Mouse (Mus musculus) ES-Bruce4 (cell line): ENCODE measurements around the gene Lmo1. TPM values are rescaled to one million over a fixed set of nuclear protein-coding genes. Genes with fewer than 3 reads are reported as not detected.

Experiments
- H3K27ac ChIP-seq: 2 replicates; pipeline ENCODE4 v1.5.1; 2012; ENCODE audit warnings: low read length, inconsistent platforms; ENCODE audit not compliant: insufficient read depth
- H3K27me3 ChIP-seq: 2 replicates; pipeline ENCODE4 v1.6.1; 2012; ENCODE audit warnings: mild to moderate bottlenecking, low read length, inconsistent platforms; ENCODE audit not compliant: control insufficient read depth, poor library complexity, insufficient read depth, severe bottlenecking
- H3K36me3 ChIP-seq: 2 replicates; pipeline ENCODE4 v1.6.1; 2012; ENCODE audit warnings: inconsistent platforms, mild to moderate bottlenecking, low read length, moderate library complexity; ENCODE audit not compliant: control insufficient read depth, poor library complexity, insufficient read depth, severe bottlenecking
- H3K4me1 ChIP-seq: one replicate; pipeline ENCODE4 v1.8.1; 2011; ENCODE audit warnings: low read length; ENCODE audit not compliant: control insufficient read depth, insufficient read depth
- H3K4me3 ChIP-seq: 2 replicates; pipeline ENCODE4 v1.5.1; 2011; ENCODE audit warnings: low read depth, mild to moderate bottlenecking, low read length
- H3K9ac ChIP-seq: 2 replicates; pipeline ENCODE4 v1.6.1; 2012; ENCODE audit warnings: low read depth, mild to moderate bottlenecking, inconsistent platforms; ENCODE audit not compliant: poor library complexity, severe bottlenecking
- H3K9me3 ChIP-seq: replicated peaks from 2 replicates; pipeline ENCODE4 v1.6.1; 2012; ENCODE audit warnings: mild to moderate bottlenecking, low read length, inconsistent platforms; ENCODE audit not compliant: control insufficient read depth, poor library complexity, insufficient read depth, severe bottlenecking
- CTCF ChIP-seq: IDR thresholded peaks from one replicate; pipeline ENCODE4 v1.8.1; 2011; ENCODE audit warnings: low read depth, low read length
- EP300 ChIP-seq: IDR thresholded peaks from 2 replicates; pipeline ENCODE4 v1.6.1; 2011; ENCODE audit warnings: low read depth, low read length; ENCODE audit not compliant: insufficient read depth
- POLR2A ChIP-seq: IDR thresholded peaks from one replicate; pipeline ENCODE4 v1.8.1; 2011; ENCODE audit warnings: low read length; ENCODE audit not compliant: insufficient read depth
- polyA plus RNA-seq: library from polyadenylated mRNA; stranded (reverse); fragments of >200 nt; gene quantifications from 2 replicates; pipeline ENCODE4 v1.2.4, GENCODE M21; 2011; ENCODE audit warnings: low read depth; ENCODE audit not compliant: missing spikeins, insufficient read depth, insufficient read length

Gene Lmo1
- polyA plus RNA-seq, 1 experiment, result 1.3 TPM

GRCm38 (mm10) chr7:109197161-109197650 lies 22.2 kb upstream of the Lmo1 start:
- Histone ChIP-seq H3K9ac (no peak overlapping the region), H3K27ac (no peak overlapping the region), H3K36me3 (no peaks in the 10 kb centered on the region), H3K4me1 (no peaks in the 10 kb centered on the region), H3K27me3 (no peaks in the 10 kb centered on the region), H3K4me3 (no peak overlapping the region), H3K9me3 (no peaks in the 10 kb centered on the region)
- no peak for TF ChIP-seq EP300
- TF ChIP-seq CTCF, result no peak
- TF ChIP-seq POLR2A, result no peak

GRCm38 (mm10) chr7:109196399-109197082 lies 21.5 kb upstream of the Lmo1 start:
- H3K36me3 ChIP-seq, result no peaks in the 10 kb centered on the region
- no peaks in the 10 kb centered on the region for H3K9me3 ChIP-seq
- no peak overlapping the region for H3K4me3 ChIP-seq
- H3K4me1 ChIP-seq, result no peaks in the 10 kb centered on the region
- no peak overlapping the region for H3K27ac ChIP-seq
- no peak overlapping the region for H3K9ac ChIP-seq
- TF ChIP-seq POLR2A, result no peak
- no peak for TF ChIP-seq EP300
- no peak for TF ChIP-seq CTCF
- H3K27me3 ChIP-seq, result no peaks in the 10 kb centered on the region

DNA sequence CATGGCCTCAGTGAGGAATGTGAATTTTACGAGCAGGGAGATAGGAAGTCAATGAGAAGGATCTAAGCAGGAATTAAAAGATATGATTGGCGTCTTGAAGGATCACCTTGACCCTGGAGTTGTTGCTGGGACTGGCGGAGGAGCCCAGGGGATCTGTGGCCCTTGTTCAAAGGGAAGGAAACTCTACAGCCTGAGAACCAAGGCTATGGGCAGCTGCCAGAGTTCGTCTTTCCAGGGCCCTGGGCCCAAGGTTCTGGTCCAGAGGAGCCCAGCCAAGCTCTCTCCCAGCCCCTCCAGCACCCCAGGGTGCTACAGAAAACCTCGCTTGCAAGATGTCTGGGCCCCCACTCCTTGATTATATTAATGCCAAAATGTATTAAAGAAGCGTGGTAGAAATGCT lies 21.0 kb upstream of the Lmo1 start:
- Histone ChIP-seq H3K27ac (no peak overlapping the region), H3K27me3 (no peaks in the 10 kb centered on the region), H3K4me1 (no peaks in the 10 kb centered on the region), H3K9ac (no peak overlapping the region), H3K36me3 (no peaks in the 10 kb centered on the region), H3K4me3 (no peak overlapping the region), H3K9me3 (no peaks in the 10 kb centered on the region)
- TF ChIP-seq EP300 (no peak), POLR2A (no peak), CTCF (no peak)

GRCm38 (mm10) chr7:109194850-109195249 lies 19.8 kb upstream of the Lmo1 start:
- no peaks in the 10 kb centered on the region for H3K27me3 ChIP-seq
- TF ChIP-seq CTCF, result no peak
- TF ChIP-seq EP300, result no peak
- TF ChIP-seq POLR2A, result no peak
- H3K27ac ChIP-seq, result no peak overlapping the region
- H3K9me3 ChIP-seq, result no peaks in the 10 kb centered on the region
- no peaks in the 10 kb centered on the region for H3K36me3 ChIP-seq
- no peaks in the 10 kb centered on the region for H3K4me1 ChIP-seq
- no peak overlapping the region for H3K9ac ChIP-seq
- no peak overlapping the region for H3K4me3 ChIP-seq

DNA sequence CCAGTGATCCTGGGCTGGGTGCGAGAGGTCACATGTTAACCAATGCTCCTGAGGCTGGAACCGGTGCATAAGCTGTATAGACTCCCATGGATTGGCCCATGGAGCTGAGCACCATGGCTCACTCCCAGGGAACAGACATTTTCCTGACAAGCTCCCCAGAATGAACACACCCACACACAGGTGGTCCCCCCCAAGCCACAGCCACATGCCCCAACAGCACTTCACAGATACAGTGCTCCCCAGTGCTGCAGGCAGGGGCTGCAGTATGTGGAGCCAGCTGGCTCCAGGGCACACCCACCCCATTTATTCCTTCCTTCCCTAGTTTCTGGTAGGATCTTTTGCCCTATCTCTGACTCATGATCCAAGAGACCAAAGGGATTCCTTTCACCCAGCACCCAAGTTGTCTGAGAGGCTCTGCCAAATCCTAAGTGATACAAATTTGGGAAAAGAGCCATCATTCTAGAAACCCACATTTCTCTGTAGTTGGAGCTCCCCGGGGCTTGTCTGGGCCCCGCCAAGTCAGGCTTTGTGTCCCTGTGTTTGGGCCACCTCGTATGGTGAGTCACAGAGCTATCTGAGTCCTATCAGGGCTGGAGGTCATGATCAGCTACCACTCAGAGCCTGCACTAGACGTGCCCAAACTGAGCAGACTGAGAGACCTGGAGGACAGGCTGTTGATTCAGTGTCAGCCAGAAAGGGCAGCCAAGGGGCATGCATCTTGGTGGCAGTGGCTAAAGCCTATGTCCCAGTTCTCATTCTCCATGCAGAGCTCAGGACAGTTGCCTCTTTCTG lies 12.4 kb upstream of the Lmo1 start:
- TF ChIP-seq EP300, result no peak
- no peak for TF ChIP-seq CTCF
- no peak for TF ChIP-seq POLR2A
- H3K36me3 ChIP-seq, result no peaks in the 10 kb centered on the region
- H3K4me1 ChIP-seq, result no peaks in the 10 kb centered on the region
- H3K9ac ChIP-seq, result no peak overlapping the region
- no peak overlapping the region for H3K27ac ChIP-seq
- H3K9me3 ChIP-seq, result no peaks in the 10 kb centered on the region
- H3K4me3 ChIP-seq, result no peak overlapping the region
- no peaks in the 10 kb centered on the region for H3K27me3 ChIP-seq

DNA sequence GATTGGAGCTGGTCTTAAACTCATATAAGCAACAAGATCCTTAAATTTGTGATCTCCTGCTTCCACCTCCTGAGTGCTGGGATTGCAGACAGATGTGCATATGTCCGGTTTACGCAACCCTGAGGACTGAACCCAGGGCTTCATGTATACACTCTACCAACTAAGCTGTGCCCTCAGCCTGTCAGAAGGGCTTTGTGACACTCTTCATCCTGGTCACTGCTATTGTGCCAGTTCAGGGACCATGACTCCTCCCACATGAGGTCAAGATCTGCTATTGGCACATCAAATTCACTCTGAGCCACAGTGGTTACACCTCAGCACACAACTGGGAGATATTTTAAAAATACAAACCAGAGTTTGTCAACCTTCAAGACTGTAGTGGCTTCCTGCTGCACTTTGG lies 11.0 kb upstream of the Lmo1 start:
- Histone ChIP-seq H3K9ac (no peak overlapping the region), H3K27ac (no peak overlapping the region), H3K4me3 (no peak overlapping the region), H3K36me3 (no peaks in the 10 kb centered on the region), H3K9me3 (no peaks in the 10 kb centered on the region), H3K27me3 (no peaks in the 10 kb centered on the region), H3K4me1 (no peaks in the 10 kb centered on the region)
- TF ChIP-seq EP300 (no peak), CTCF (no peak), POLR2A (no peak)
